In the genomic region with DNA sequence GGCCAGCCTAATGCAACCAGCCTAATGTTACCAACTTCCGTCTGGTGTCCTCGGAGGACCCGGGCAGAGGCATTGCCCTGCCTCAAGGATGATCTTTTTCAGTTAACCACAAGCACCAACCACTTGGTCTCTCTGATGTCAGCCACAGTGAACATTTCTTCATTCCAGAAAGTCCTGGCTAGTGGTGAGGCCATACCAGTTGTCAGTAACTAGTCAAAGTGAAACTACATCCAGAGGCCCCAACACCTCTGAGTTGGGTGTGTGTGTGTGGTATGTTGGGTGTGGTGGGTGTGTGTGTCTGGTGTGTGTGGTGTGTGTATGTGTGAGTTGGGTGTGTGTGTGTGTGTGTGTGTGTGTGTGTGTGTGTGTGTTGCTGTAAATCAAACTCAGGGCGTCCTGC, we compare ENCODE assay signal across 15 mouse cellular contexts. TPM values are rescaled to one million over a fixed set of nuclear protein-coding genes. Genes with fewer than 3 reads are reported as not detected.
DNase-seq lines count a peak whose midpoint lies in the region; ATAC-seq and TF ChIP-seq lines count a peak whose summit lies in the region.
"Had no signal": no experiment of that assay in that cellular context is flagged by ENCODE, and none has a peak within 500 bp of the region (broad histone marks: within the 10 kb centered on the region; RNA-seq: fewer than 3 reads in every experiment).

No protein-coding gene starts in this region.

- TF ChIP-seq CTCF in bone marrow macrophage, adult 2 months (IDR thresholded peaks at IDR 0.05; ENCODE audit: low read depth, low read length) = no peak

- peaks cover 33% of the 10 kb centered on the region for H3K4me1 ChIP-seq in bone marrow macrophage, adult 2 months (ENCODE audit: control insufficient read depth, insufficient read depth, low read length)
- H3K4me1 ChIP-seq in megakaryocyte, embryonic 14.5 days = peaks cover 46% of the 10 kb centered on the region
- peaks cover 7% of the 10 kb centered on the region for H3K4me1 ChIP-seq in hindbrain, embryonic 16.5 days (ENCODE audit: control insufficient read depth, insufficient read depth, low read depth, low read length)

- no peak overlapping the region for H3K9ac ChIP-seq in hindbrain, embryonic 16.5 days (ENCODE audit: low read depth, low read length)

- TF ChIP-seq POLR2A in bone marrow macrophage, adult 2 months (IDR thresholded peaks at IDR 0.05; ENCODE audit: borderline replicate concordance, low read depth, low read length) = no peak

- no peaks in the 10 kb centered on the region for H3K36me3 ChIP-seq in megakaryocyte, embryonic 14.5 days (replicated peaks; ENCODE audit: low read length)
- H3K36me3 ChIP-seq in hindbrain, embryonic 16.5 days (ENCODE audit: control insufficient read depth, insufficient read depth, low read length) = no peaks in the 10 kb centered on the region

- peak overlapping the region; percentile 62 for H3K27ac ChIP-seq in bone marrow macrophage, adult 2 months (ENCODE audit: insufficient read depth, low read depth, low read length)
- no peak overlapping the region for H3K27ac ChIP-seq in hindbrain, embryonic 16.5 days (ENCODE audit: low read depth, low read length)

- WGBS in hindbrain, embryonic 16.5 days = 94% methylated on average over 4 of the region's 4 CpGs

- peaks cover 6% of the 10 kb centered on the region for H3K27me3 ChIP-seq in megakaryocyte, embryonic 14.5 days (replicated peaks)
- no peaks in the 10 kb centered on the region for H3K27me3 ChIP-seq in hindbrain, embryonic 16.5 days (replicated peaks; ENCODE audit: control insufficient read depth, insufficient read depth, low read length)
- H3K27me3 ChIP-seq: Patski had no signal

- no peak for ATAC-seq in hindbrain, embryonic 16.5 days
- ATAC-seq: Patski had no signal

- DNase-seq in 3134 (ENCODE audit: extremely low read depth, insufficient read length, low spot score) (peak; percentile 28), 3T3-L1 (ENCODE audit: low read depth, low spot score) (peak; percentile 48)
- no peak for DNase-seq in left cerebral cortex, adult 8-10 months (ENCODE audit: low spot score in 2 of 2)
- no peak for DNase-seq in left cerebral cortex, adult 18-20 months (ENCODE audit: low spot score in 2 of 2)
- DNase-seq: adrenal gland, postnatal 14 days; cerebellum, adult 2 months; heart, postnatal 14 days; kidney, adult 18-20 months; right cerebral cortex, postnatal 4 days had no signal

- H3K9me3 ChIP-seq in megakaryocyte, embryonic 14.5 days = no peaks in the 10 kb centered on the region
- no peaks in the 10 kb centered on the region for H3K9me3 ChIP-seq in hindbrain, embryonic 16.5 days (ENCODE audit: control insufficient read depth, low read length)

- H3K4me2 ChIP-seq in hindbrain, embryonic 16.5 days (ENCODE audit: low read length) = no peak overlapping the region

- H3K4me3 ChIP-seq in bone marrow macrophage, adult 2 months (ENCODE audit: insufficient read depth, low read length) = peak overlapping the region; percentile 16
- peak overlapping the region; percentile 31 for H3K4me3 ChIP-seq in megakaryocyte, embryonic 14.5 days (replicated peaks)
- no peak overlapping the region for H3K4me3 ChIP-seq in hindbrain, embryonic 16.5 days (ENCODE audit: low read length)
- H3K4me3 ChIP-seq: erythroblast, embryonic 14.5 days had no signal

RNA-seq across cellular contexts. Expression of gene Smpdl3b, which starts 8.3 kb away (rescaled TPM):
- 8.8 and 9.1 TPM in 2 replicates for polyA plus RNA-seq in bone marrow macrophage, adult 2 months (2012; ENCODE audit: insufficient read depth, insufficient read length, missing spikeins)
- 0.38 TPM in 1 of 2 replicates, not detected in the other for polyA plus RNA-seq in megakaryocyte, embryonic 14.5 days (2012; ENCODE audit: insufficient read depth, low replicate concordance)
- 1 to 10 TPM; 4.6 to 6.9 (median 6.2) TPM for total RNA-seq in left cerebral cortex, adult 8-10 months (2022)
- polyA plus RNA-seq in hindbrain, embryonic 16.5 days (2015; fragmentation: Nextera tagmentation; extraction: Ambion mirVana) = 0.64 and 1.2 TPM in 2 replicates
- total RNA-seq in left cerebral cortex, adult 18-20 months (2021) = 1 to 10 TPM; 5.8 to 6.1 TPM
- total RNA-seq: megakaryocyte-erythroid progenitor cell, adult 5-6 weeks had no signal

RNA-seq across cellular contexts. Expression of gene Xkr8, which starts 16.4 kb away (rescaled TPM):
- polyA plus RNA-seq in bone marrow macrophage, adult 2 months (2012; ENCODE audit: insufficient read depth, insufficient read length, missing spikeins) = 2.4 and 2.7 TPM in 2 replicates
- 0.26 TPM in 1 of 2 replicates, not detected in the other for polyA plus RNA-seq in megakaryocyte, embryonic 14.5 days (2012; ENCODE audit: insufficient read depth, low replicate concordance)
- 1 to 10 TPM; 3.4 to 6.6 (median 4.9) TPM for total RNA-seq in left cerebral cortex, adult 8-10 months (2022)
- polyA plus RNA-seq in hindbrain, embryonic 16.5 days (2015; fragmentation: Nextera tagmentation; extraction: Ambion mirVana) = 6.2 and 6.4 TPM in 2 replicates
- total RNA-seq in left cerebral cortex, adult 18-20 months (2021) = 1 to 10 TPM; 4.7 to 6.9 TPM

RNA-seq across cellular contexts. Expression of gene Rpa2, which starts 19.4 kb away (rescaled TPM):
- polyA plus RNA-seq in bone marrow macrophage, adult 2 months (2012; ENCODE audit: insufficient read depth, insufficient read length, missing spikeins) = 18.4 and 21.8 TPM in 2 replicates
- polyA plus RNA-seq in megakaryocyte, embryonic 14.5 days (2012; ENCODE audit: insufficient read depth, low replicate concordance) = 15.4 and 20.1 TPM in 2 replicates
- total RNA-seq in left cerebral cortex, adult 8-10 months (2022) = 10 to 100 TPM; 14.5 to 18.1 (median 15.5) TPM
- polyA plus RNA-seq in hindbrain, embryonic 16.5 days (2015; fragmentation: Nextera tagmentation; extraction: Ambion mirVana) = 40.7 and 43.6 TPM in 2 replicates
- 10 to 100 TPM; 15.4 to 16.5 TPM for total RNA-seq in left cerebral cortex, adult 18-20 months (2021)

RNA-seq across cellular contexts. Expression of gene Themis2, which starts 47.4 kb away (rescaled TPM):
- 132 and 141 TPM in 2 replicates for polyA plus RNA-seq in bone marrow macrophage, adult 2 months (2012; ENCODE audit: insufficient read depth, insufficient read length, missing spikeins)
- polyA plus RNA-seq in megakaryocyte, embryonic 14.5 days (2012; ENCODE audit: insufficient read depth, low replicate concordance) = 0.53 and 20.4 TPM in 2 replicates
- 1 to 10 TPM in 2 of 4 experiments, under 1 TPM in 2; 0.70 to 2.3 (median 1.5) TPM for total RNA-seq in left cerebral cortex, adult 8-10 months (2022)
- 0.36 and 0.64 TPM in 2 replicates for polyA plus RNA-seq in hindbrain, embryonic 16.5 days (2015; fragmentation: Nextera tagmentation; extraction: Ambion mirVana)
- total RNA-seq in left cerebral cortex, adult 18-20 months (2021) = under 1 TPM; 0.95 to 0.98 TPM
- polyA plus RNA-seq: Patski had no signal

Comparison
In these comparisons a context has a peak if more than half of its experiments do, and no peak if none do; other contexts are left out.
1. DNase-seq: peak in 3134 (single experiment) and 3T3-L1 (single experiment); none in left cerebral cortex, adult 8-10 months (0 of 2) and left cerebral cortex, adult 18-20 months (0 of 2).